Mouse (Mus musculus) frontal cortex, postnatal 25 days (tissue): ENCODE data around the gene AI182371.

Experiments
- DNase-seq, 2 experiments: peaks; one replicate each; pipeline ENCODE4 v3.0.0; 2022; ENCODE audit warnings: low spot score in 2 of 2

The AI182371 gene

GRCm38 (mm10) chr2:35069124-35069523 lies 32.2 kb downstream of the AI182371 start:
- DNase-seq = no peak

DNA sequence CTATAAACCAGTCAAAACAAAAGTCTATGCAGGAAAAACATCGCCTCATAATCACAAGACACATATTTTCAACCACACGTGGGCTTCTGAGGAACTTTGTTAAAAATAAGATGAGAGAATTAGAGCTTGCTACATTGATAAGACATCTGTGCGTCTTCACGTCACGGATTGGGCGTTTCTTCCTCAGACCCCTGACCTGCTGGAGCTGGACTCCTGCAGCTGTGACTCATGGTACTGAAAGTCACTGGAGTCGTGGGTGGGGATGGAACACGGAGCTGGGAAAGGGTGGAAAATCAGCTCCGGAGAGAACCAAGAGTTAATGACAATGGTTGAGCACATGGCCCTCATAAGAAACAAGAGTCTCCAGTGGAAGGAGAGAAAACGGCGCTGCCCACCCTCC lies 34.2 kb downstream of the AI182371 start:
- DNase-seq = no peak

DNA sequence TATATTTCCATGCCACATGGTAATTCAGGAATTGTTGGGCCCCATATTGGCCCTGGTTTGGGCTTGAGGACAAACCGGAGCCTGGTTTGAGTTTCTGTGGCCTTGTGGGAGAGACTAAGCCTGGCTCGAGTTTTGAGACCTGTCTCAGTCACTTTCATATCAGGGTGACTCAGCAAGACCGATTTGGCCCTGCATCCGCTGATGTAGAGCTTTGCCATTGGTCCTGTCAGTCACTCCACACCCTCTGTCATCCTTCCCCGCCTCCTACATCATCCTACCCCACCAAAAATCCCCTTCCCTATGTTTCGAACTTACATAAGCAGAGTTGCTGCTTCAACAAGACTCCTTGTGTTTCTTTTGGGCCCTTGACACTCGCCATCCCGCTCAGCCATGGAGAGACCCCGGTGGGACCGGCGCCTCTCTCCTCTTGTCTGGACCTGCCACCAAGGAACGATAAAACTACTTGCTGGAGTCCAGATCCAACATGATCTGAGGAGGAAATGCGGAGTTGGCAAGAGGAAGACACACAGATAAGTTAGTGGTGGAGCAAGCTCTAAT lies 34.7 kb downstream of the AI182371 start:
- DNase-seq = no peak

DNA sequence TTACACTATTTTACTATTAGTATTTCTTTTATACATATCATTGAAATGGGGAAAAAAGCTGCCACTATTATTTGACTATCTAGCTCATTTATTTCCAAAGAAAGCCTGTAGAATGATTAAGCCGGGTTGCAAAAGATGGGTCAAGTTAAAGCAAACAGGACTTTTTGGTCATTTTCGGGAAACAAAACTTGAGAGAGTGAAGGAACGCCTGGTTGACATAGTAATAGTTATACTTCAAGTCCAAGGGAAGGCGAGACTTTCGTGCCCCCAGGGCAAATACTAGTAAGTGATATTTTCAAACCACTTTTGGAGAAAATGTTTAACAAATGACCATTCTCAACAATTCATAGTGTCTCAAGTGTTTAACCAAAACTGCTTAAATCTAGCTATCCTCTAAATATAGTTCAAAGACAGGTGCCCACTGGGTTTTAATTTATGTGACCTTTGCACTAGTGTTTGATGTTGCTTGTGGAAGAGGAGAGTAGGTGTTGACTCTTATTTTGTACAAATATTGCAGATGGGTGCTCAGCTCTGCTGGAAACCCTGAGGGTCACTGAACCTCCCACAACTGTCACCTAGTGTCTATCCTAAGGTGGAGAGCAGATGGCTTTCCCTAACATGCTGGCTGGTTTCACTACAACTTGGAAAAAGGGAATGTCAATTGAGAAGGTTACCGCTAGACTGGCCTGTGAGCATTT lies 37.9 kb downstream of the AI182371 start:
- DNase-seq = no peak

- DNase-seq = no peak
Measured at GRCm38 (mm10) chr2:35061338-35061737, 40.0 kb downstream of the AI182371 start, which contains the start of gene Hc. Hc (minus strand) TSS chr2:35061438.

DNA sequence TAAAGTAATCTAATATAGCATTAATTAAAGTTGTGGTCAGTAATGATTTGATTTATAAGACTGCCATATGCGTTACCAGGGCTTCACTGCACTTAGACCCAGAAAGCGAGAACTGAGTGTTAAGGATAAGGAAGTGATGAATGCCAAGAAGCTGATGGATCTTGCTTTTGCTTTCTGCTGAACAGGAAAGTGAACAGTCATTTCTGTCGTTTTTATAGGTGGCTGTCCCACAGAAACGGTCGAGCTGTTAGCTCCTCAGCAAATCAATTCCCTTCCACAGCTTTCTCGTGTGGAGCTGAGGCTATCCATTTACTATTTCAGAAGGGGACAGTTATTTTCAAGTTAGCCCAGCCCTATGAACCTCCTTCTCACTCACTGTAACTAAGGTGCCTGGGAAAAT lies 40.4 kb downstream of the AI182371 start:
- no peak for DNase-seq

GRCm38 (mm10) chr2:35060256-35060655 lies 41.1 kb downstream of the AI182371 start:
- no peak for DNase-seq

GRCm38 (mm10) chr2:35058325-35058724 lies 43.0 kb downstream of the AI182371 start:
- DNase-seq = no peak

DNA sequence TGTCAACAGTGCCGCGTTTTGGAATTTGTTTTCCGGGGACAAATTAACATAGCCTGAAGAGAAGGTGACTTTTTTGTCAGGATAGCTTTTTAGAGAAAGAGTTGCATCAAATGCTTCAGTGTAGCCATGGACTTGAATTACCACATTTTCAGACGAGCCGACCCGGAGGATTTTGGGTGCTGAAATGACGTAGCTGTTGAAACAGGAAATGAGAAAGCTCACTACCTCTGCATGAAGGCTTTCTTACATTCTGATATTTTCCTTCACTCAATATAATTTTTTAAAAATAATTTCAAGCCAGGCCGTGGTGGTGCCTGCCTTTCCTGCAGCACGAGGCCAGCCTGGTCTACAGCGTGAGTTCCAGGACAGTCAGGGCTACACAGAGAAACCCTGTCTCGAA lies 44.1 kb downstream of the AI182371 start:
- DNase-seq = no peak

GRCm38 (mm10) chr2:35048851-35049250 lies 52.5 kb downstream of the AI182371 start:
- no peak for DNase-seq

- DNase-seq = no peak
Measured at GRCm38 (mm10) chr2:35044956-35045355, 56.4 kb downstream of the AI182371 start.

GRCm38 (mm10) chr2:35038580-35039375 lies 62.6 kb downstream of the AI182371 start:
- no peak for DNase-seq
